8 mouse cellular contexts compared by ENCODE assay signal in the genomic region with DNA sequence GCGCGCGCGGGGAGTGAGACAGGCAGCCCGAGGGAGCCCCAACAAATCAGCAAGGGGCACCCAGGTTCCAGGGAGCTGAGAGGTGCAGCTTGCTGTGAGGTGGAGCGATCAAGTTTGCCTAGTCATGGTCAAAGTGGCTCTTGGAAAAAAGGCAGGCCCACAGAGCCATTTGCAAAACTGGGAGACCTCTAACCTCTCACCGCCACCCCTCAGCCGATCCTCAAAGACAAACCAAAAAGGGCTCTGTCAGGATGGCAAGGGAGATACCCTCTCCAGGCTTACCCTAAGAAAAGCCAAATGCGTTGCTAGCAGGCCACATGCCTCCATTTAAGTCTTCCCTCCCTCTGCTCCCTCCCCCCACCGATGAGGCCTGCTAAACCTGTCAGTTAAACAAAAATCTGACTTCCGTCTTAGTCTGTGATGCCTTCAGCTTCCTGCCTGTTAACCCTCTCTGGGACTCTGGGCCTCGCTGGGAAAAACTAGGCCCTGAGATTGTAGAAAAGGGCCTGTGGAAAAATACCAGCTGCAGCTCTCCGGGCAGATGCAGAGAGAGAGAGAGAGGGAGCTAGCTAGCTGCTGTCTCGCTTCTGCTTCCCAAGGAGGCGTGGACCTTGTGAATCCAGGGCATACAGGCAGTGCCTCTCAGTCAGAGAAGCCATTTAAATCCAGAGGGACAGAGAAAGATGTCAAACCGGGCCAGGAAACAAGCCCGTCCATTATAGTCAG. TPM values are rescaled to one million over a fixed set of nuclear protein-coding genes. Genes with fewer than 3 reads are reported as not detected.
DNase-seq lines count a peak whose midpoint lies in the region; ATAC-seq and TF ChIP-seq lines count a peak whose summit lies in the region.

No protein-coding gene starts in this region.

- no peaks in the 10 kb centered on the region for H3K36me3 ChIP-seq in forebrain, postnatal 0 days (ENCODE audit: insufficient read depth)
- H3K36me3 ChIP-seq in hindbrain, embryonic 13.5 days = no peaks in the 10 kb centered on the region

- H3K4me3 ChIP-seq in cerebellum, adult 2 months (replicated peaks; ENCODE audit: insufficient read depth, low read depth, low read length) = no peak overlapping the region
- no peak overlapping the region for H3K4me3 ChIP-seq in forebrain, postnatal 0 days (ENCODE audit: low read depth, low read length)
- no peak overlapping the region for H3K4me3 ChIP-seq in hindbrain, embryonic 13.5 days

- H3K27ac ChIP-seq in cerebellum, adult 2 months (ENCODE audit: insufficient read depth, low read length) = peak overlapping the region; percentile 90
- peak overlapping the region; percentile 100 for H3K27ac ChIP-seq in forebrain, postnatal 0 days (ENCODE audit: low read depth, low read length)
- peak overlapping the region; percentile 100 for H3K27ac ChIP-seq in hindbrain, embryonic 13.5 days

- H3K9ac ChIP-seq in forebrain, postnatal 0 days = peak overlapping the region; percentile 59
- peak overlapping the region; percentile 76 for H3K9ac ChIP-seq in hindbrain, embryonic 13.5 days

- POLR2A ChIA-PET in Patski (lab: Charles Lee) = interaction anchor here (0.5 to 5.4 kb wide), 10 partner anchors 9 to 252 kb away, joined by 3 to 54 read pairs (median 3); no protein-coding TSS in a partner anchor

- ATAC-seq in Patski = peak; percentile 6
- ATAC-seq in forebrain, postnatal 0 days = peak; percentile 50
- ATAC-seq in hindbrain, embryonic 13.5 days (ENCODE audit: low FRiP score) = no peak

- no peaks in the 10 kb centered on the region for H3K9me3 ChIP-seq in forebrain, postnatal 0 days (ENCODE audit: low read length)
- H3K9me3 ChIP-seq in hindbrain, embryonic 13.5 days = no peaks in the 10 kb centered on the region

- H3K27me3 ChIP-seq in Patski = no peaks in the 10 kb centered on the region
- no peaks in the 10 kb centered on the region for H3K27me3 ChIP-seq in cerebellum, adult 2 months (ENCODE audit: control insufficient read depth, insufficient read depth, low read length)
- H3K27me3 ChIP-seq in forebrain, postnatal 0 days (ENCODE audit: insufficient read depth, low read length) = no peaks in the 10 kb centered on the region
- H3K27me3 ChIP-seq in hindbrain, embryonic 13.5 days = no peaks in the 10 kb centered on the region

- DNase-seq in Patski (ENCODE audit: low read depth, low spot score) = no peak
- peak; percentile 61 to 65 for DNase-seq in cerebellum, adult 2 months
- DNase-seq in forebrain, postnatal 0 days = peak; percentile 75
- peak; percentile 71 to 77 for DNase-seq in layer of hippocampus, postnatal 36 days
- peak; percentile 76 to 79 for DNase-seq in lung, postnatal 4 days
- peak; percentile 76 for DNase-seq in skeletal muscle tissue, adult 2 months (ENCODE audit: low read depth, low spot score)
- DNase-seq in urinary bladder, postnatal 10 days (ENCODE audit: low spot score) = no peak

- no peak overlapping the region for H3K4me2 ChIP-seq in forebrain, postnatal 0 days (ENCODE audit: low read depth)
- peak overlapping the region; percentile 74 for H3K4me2 ChIP-seq in hindbrain, embryonic 13.5 days

- peaks cover 85% of the 10 kb centered on the region for H3K4me1 ChIP-seq in cerebellum, adult 2 months (ENCODE audit: control insufficient read depth, insufficient read depth, low read length)
- H3K4me1 ChIP-seq in forebrain, postnatal 0 days (ENCODE audit: insufficient read depth) = peaks cover 87% of the 10 kb centered on the region
- peaks cover 95% of the 10 kb centered on the region for H3K4me1 ChIP-seq in hindbrain, embryonic 13.5 days (replicated peaks)

- WGBS in cerebellum, adult 2 months = 24% methylated on average over 17 of the region's 17 CpGs
- WGBS in forebrain, postnatal 0 days = 12% methylated on average over 13 of the region's 17 CpGs
- WGBS in hindbrain, embryonic 13.5 days = 3% methylated on average over 14 of the region's 17 CpGs

- TF ChIP-seq POLR2A in cerebellum, adult 2 months (IDR thresholded peaks at IDR 0.05; ENCODE audit: borderline replicate concordance, insufficient read depth, low read length) = no peak

- CTCF ChIA-PET in Patski (lab: Charles Lee) = interaction anchor here (1.0 to 1.7 kb wide), 4 partner anchors 26 to 66 kb away, joined by 3 to 7 read pairs (median 4); no protein-coding TSS in a partner anchor

- TF ChIP-seq CTCF in Patski (IDR thresholded peaks at IDR 0.05) = no peak
- TF ChIP-seq CTCF in cerebellum, adult 2 months (IDR thresholded peaks at IDR 0.05; ENCODE audit: borderline replicate concordance, insufficient read depth, low read depth, low read length) = no peak
- no peak for TF ChIP-seq CTCF in forebrain, postnatal 0 days (IDR thresholded peaks at IDR 0.05; ENCODE audit: low read depth)

- in situ Hi-C loops in Patski (cut with MboI; ENCODE audit: low pct_unique_long_range_greater_than_20kb) = no loop called here

RNA-seq across cellular contexts. Expression of a gene that starts 13.4 kb away (rescaled TPM):
- polyA plus RNA-seq in Patski (2021) = 98.3 TPM
- 85.5 and 86.6 TPM in 2 replicates for polyA plus RNA-seq in cerebellum, adult 2 months (2012; rRNA removed)
- total RNA-seq in forebrain, postnatal 0 days (2014; rRNA removed) = 51.4 and 63.5 TPM in 2 replicates
- polyA plus RNA-seq in forebrain, postnatal 0 days (2015; fragmentation: Nextera tagmentation; extraction: Ambion mirVana) = 37.7 and 45.7 TPM in 2 replicates
- 82.2 and 86.6 TPM in 2 replicates for polyA plus RNA-seq in hindbrain, embryonic 13.5 days (2015; fragmentation: Nextera tagmentation; extraction: Ambion mirVana)
- total RNA-seq in layer of hippocampus, postnatal 36 days (2021) = 100 to 1,000 TPM; 162 to 181 TPM

Comparison
In these comparisons a context has a peak if more than half of its experiments do, and no peak if none do; other contexts are left out.
1. DNase-seq: peak in cerebellum, adult 2 months (2 of 2), forebrain, postnatal 0 days (single experiment), layer of hippocampus, postnatal 36 days (2 of 2), lung, postnatal 4 days (2 of 2) and skeletal muscle tissue, adult 2 months (single experiment); none in Patski (single experiment) and urinary bladder, postnatal 10 days (single experiment).
2. Peak in every context shown above with its lines, with median percentiles within 50 percentile points of each other: H3K27ac ChIP-seq.